Mouse (Mus musculus) G1E (cell line): ENCODE results near the gene Abl1. TPM values are rescaled to one million over a fixed set of nuclear protein-coding genes. Genes with fewer than 3 reads are reported as not detected.
"Not testable (repeated sequence)": the region's sequence is repeated elsewhere in the genome, so short reads cannot be mapped to it uniquely, and the experiment has no call there.

Experiments used
- ATAC-seq: 2 replicates; pipeline ENCODE4 v1.8.0; 2016; ENCODE audit warnings: mild to moderate bottlenecking; ENCODE audit not compliant: insufficient number of reproducible peaks, poor library complexity, low FRiP score, severe bottlenecking; ENCODE audit errors: extremely low read depth
- DNase-seq: peaks from one replicate; pipeline ENCODE4 v3.0.0; 2012; ENCODE audit warnings: low spot score
- H3K27me3 ChIP-seq: 2 replicates; pipeline ENCODE4 v1.6.1; 2012; ENCODE audit warnings: mild to moderate bottlenecking, low read length, inconsistent platforms; ENCODE audit not compliant: insufficient read depth
- H3K36me3 ChIP-seq: replicated peaks from 2 replicates; pipeline ENCODE3; 2012; ENCODE audit warnings: mild to moderate bottlenecking, inconsistent platforms
- H3K4me1 ChIP-seq: 2 replicates; pipeline ENCODE4 v1.6.1; 2012; ENCODE audit warnings: low read depth, low read length, inconsistent platforms, mixed read lengths; ENCODE audit not compliant: insufficient read depth
- H3K4me3 ChIP-seq: 2 replicates; pipeline ENCODE4 v1.5.1; 2012; ENCODE audit warnings: low read depth, mild to moderate bottlenecking, inconsistent platforms, low read length, moderate library complexity, mixed read lengths
- H3K9me3 ChIP-seq: replicated peaks from 2 replicates; pipeline ENCODE4 v1.6.1; 2012; ENCODE audit warnings: inconsistent platforms
- CTCF ChIP-seq: IDR thresholded peaks from 2 replicates; pipeline ENCODE4 v1.5.1; 2012; ENCODE audit warnings: low read depth, low read length, inconsistent platforms, mixed read lengths
- GATA1 ChIP-seq: IDR thresholded peaks from 2 replicates; pipeline ENCODE4 v1.6.1; 2012; ENCODE audit warnings: borderline replicate concordance, low read length, inconsistent platforms, mixed read lengths
- GATA2 ChIP-seq: IDR thresholded peaks from 2 replicates; pipeline ENCODE4 v1.6.1; 2012; ENCODE audit warnings: low read depth, low read length, inconsistent platforms, borderline replicate concordance
- POLR2AphosphoS5 ChIP-seq: IDR thresholded peaks from 2 replicates; pipeline ENCODE4 v1.6.1; 2012; ENCODE audit warnings: low read depth, low read length, inconsistent platforms; ENCODE audit not compliant: insufficient replicate concordance
- TAL1 ChIP-seq: conservative IDR thresholded peaks from 2 replicates; pipeline ENCODE4 v1.6.1; 2012; ENCODE audit warnings: low read depth, low read length, inconsistent platforms, mixed read lengths
- polyA plus RNA-seq: library from polyadenylated mRNA; stranded (reverse); fragments of >175 nt; gene quantifications from 2 replicates; pipeline ENCODE4 v1.2.3, GENCODE M21; 2012
- total RNA-seq, 2 experiments: library from RNA; stranded (forward) in 1 of 2; stranded (reverse) in 1 of 2; fragments of 200-1000 nt in 1 of 2; fragments of >200 nt in 1 of 2; fragmentation: Nextera tagmentation in 1 of 2; gene quantifications; 2 replicates each; pipeline ENCODE4 v1.2.3; 2014 to 2017

Abl1 gene
- total and polyA plus RNA-seq, 3 experiments: 22.3 to 66.4 (median 58.4) TPM

DNA sequence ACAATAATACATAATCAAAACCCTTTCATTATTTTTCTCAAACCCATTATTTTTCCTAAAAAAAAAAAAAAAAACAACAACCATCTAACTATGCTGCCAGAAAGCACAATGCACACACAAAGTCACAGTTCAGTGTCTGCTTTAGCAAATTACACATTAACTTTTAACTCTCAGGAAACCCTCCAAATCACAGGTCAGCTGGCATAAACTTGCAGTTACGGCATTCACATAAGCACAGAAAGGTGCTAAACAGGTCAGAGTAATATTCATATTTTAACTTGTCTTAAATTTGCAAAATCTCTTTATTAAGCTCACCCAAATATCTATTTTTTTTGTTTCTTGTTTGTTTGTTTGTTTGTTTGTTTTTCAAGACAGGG lies 24.4 kb upstream of the Abl1 start:
- DNase-seq (no peak), ATAC-seq (no peak)
- peaks cover 4% of the 10 kb centered on the region; the same call in 1 of the 2 replicates for H3K9me3 ChIP-seq
- H3K36me3 ChIP-seq: no peaks in the 10 kb centered on the region
- H3K27me3 ChIP-seq: peaks cover 18% of the 10 kb centered on the region
- no peak for TF ChIP-seq GATA2
- no peak overlapping the region for H3K4me3 ChIP-seq
- no peaks in the 10 kb centered on the region; the same call in 1 of the 2 replicates for H3K4me1 ChIP-seq

DNA sequence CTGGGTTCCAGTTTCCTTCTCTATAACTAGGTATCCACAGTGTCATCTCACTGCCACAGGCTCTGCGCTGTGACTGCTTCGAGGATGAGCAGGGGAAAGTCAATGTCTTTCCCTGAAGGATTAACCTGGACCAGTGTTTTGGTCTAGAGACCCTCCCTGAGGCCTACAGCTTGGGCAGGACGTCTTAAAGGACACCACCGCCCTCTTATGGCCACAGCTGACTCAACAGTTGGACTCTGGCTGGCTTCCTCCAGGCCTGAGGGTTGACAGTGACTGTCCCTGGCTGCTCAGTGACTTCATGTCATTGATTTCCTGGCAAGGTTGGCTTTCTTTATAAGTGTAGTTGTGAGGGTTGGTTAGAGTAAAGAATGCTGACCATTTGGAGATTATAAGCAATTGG lies 20.8 kb upstream of the Abl1 start:
- peaks cover 5% of the 10 kb centered on the region for H3K36me3 ChIP-seq

DNA sequence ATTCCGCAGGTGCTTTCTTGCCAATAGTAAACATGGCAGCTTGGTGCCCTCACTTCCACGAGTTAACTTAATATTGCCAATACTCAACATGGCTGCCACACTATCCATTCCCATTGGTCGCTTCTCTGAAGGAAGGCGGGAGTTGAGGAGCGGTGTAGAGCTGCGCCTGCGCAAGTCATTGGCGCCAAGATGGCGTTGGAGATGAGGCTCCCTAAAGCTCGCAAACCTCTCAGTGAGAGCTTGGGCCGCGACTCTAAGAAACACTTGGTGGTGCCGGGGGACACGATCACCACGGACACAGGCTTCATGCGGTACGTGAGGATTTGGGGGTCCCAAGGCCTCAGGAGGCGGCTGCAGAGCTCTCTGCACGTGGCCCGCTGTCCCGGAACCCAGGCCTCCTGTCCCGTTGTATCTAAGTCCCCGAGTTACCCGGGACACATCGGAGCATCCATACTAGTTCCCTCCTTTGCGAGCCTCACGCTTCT lies 17.6 kb upstream of the Abl1 start, which contains the start of gene Exosc2:
Gene Exosc2 (plus strand): TSS at position 165 of the 485 bp plus-strand sequence.
- no peaks in the 10 kb centered on the region for H3K27me3 ChIP-seq
- peak; percentile 87 for ATAC-seq
- no peak for TF ChIP-seq POLR2AphosphoS5
- TF ChIP-seq GATA2: no peak
- no peak for TF ChIP-seq GATA1
- no peak for TF ChIP-seq TAL1
- TF ChIP-seq CTCF: no peak
- H3K4me1 ChIP-seq: peaks cover 45% of the 10 kb centered on the region
- DNase-seq: peak; percentile 87
- peak within 1 kb of the TSS; percentile 79 for H3K4me3 ChIP-seq
- peaks cover 37% of the 10 kb centered on the region for H3K36me3 ChIP-seq
- H3K9me3 ChIP-seq: no peaks in the 10 kb centered on the region

More for the DNA sequence above, 20.8 kb upstream of the Abl1 start:
- DNase-seq (no peak), ATAC-seq (no peak)
- H3K4me3 ChIP-seq: no peak overlapping the region
- H3K9me3 ChIP-seq: no peaks in the 10 kb centered on the region
- peaks cover 7% of the 10 kb centered on the region for H3K27me3 ChIP-seq
- no peak for TF ChIP-seq POLR2AphosphoS5
- TF ChIP-seq CTCF: no peak
- TF ChIP-seq GATA1: no peak
- no peak for TF ChIP-seq TAL1
- TF ChIP-seq GATA2: no peak
- H3K4me1 ChIP-seq: peaks cover 14% of the 10 kb centered on the region

DNA sequence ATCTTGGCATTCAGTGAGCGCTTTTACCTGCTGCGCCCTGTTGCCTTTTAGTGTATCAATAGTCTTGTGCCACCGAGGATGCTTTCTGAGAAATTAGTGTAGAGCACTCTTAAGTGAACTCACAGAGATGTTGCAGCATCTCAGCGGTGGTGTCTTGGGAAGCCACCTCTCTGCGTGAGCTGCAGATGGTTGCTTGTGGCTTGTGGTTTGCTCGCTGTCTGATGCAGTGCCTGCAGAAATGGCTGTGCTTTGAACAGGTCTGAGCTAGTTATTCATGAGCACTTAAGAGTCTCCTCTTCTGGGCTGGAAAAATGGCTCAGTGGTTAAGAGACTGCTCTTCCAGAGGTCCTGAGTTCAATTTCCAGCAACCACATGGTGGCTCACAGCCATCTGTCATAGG lies 9.5 kb upstream of the Abl1 start:
- DNase-seq (no peak), ATAC-seq (no peak)
- no peaks in the 10 kb centered on the region for H3K27me3 ChIP-seq
- H3K4me3 ChIP-seq: no peak overlapping the region
- peaks cover 58% of the 10 kb centered on the region for H3K4me1 ChIP-seq
- TF ChIP-seq GATA1: no peak
- no peak for TF ChIP-seq TAL1
- TF ChIP-seq GATA2: no peak
- TF ChIP-seq POLR2AphosphoS5: no peak
- no peak for TF ChIP-seq CTCF
- H3K36me3 ChIP-seq: peaks cover 84% of the 10 kb centered on the region
- H3K9me3 ChIP-seq: no peaks in the 10 kb centered on the region

DNA sequence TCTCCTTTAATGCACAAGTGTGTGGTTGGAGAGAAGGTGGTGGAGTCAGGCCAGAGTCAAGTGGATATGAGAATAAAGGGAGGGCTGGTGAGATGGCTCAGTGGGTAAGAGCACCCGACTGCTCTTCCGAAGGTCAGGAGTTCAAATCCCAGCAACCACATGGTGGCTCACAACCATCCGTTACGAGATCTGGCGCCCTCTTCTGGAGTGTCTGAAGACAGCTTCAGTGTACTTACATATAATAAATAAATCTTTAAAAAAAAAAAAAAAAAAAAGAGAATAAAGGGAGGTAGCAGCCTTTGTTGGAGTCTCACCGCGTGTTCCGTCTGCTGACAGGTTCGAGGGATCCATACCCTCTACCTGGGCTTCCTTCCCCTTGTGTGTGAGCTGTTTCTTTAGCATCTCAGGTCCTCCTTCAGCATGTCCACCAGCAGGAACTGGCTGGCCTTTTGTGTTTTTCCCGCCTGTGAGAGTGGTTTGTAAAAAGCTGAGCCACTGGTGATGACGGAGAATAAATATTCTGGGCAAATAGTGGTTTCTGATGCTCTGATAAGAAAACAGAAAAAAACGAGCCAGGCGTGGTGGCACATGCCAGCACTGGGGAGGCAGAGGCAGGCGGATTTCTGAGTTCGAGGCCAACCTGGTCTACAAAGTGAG lies 7.0 kb upstream of the Abl1 start:
- Histone ChIP-seq H3K4me1 (peaks cover 37% of the 10 kb centered on the region), H3K36me3 (peaks cover 68% of the 10 kb centered on the region)
- H3K27me3 ChIP-seq, H3K4me3 ChIP-seq, ATAC-seq, H3K9me3 ChIP-seq, DNase-seq: not testable (repeated sequence)
- 0 out of 2 replicates have a peak, but pooled peaks have one; percentile 10 for TF ChIP-seq CTCF

DNA sequence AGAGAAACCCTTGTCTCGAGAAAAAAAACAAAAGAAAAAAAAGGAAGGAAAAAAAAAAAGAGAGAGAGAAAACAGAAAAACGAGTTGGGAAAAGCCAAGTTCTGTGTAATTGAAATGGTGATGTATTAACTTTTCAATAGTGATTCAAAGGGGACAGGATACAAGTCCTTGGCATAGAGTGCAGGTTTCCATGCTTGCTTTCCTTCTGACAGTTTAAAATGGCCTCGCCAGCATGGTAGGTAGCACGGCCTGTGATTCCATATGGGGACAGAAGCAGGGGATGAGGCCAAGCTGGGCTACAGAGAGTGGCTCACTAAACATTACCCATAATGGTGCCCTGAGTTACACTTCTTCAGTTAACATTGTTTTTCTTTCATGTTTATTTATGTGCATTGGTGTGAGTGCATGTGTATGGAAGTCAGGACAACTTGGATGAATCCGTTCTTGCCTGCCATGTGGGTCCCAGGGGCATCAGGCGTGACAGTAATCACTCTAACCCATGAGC lies 6.4 kb upstream of the Abl1 start:
- peaks cover 62% of the 10 kb centered on the region for H3K36me3 ChIP-seq
- DNase-seq: no peak
- no peak for ATAC-seq
- no peak for TF ChIP-seq CTCF
- no peak for TF ChIP-seq TAL1
- TF ChIP-seq POLR2AphosphoS5: no peak; the same call in 1 of the 2 replicates
- no peak for TF ChIP-seq GATA2
- no peak for TF ChIP-seq GATA1
- H3K9me3 ChIP-seq: no peaks in the 10 kb centered on the region
- H3K27me3 ChIP-seq: no peaks in the 10 kb centered on the region
- peaks cover 31% of the 10 kb centered on the region for H3K4me1 ChIP-seq
- no peak overlapping the region for H3K4me3 ChIP-seq

DNA sequence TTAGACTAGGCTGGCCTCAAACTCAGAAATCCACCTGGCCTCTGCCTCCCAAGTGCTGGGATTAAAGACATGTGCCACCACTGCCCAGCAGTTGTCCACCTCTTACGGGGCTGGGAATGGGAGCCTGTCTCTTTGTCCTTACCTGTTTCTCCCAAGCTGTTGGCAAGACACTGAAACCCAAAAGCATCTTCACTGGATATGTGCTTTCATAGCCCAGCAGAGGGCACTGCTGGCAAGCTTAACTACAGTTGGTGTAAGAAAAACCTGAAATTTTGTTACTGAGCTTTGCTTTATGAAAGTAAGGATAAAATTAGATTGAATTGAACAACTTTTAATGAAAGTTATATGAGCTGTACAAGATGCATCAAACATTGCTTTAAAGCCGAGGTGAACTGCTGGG lies 4.5 kb upstream of the Abl1 start:
- Histone ChIP-seq H3K36me3 (peaks cover 43% of the 10 kb centered on the region), H3K9me3 (no peaks in the 10 kb centered on the region), H3K4me3 (no peak overlapping the region), H3K27me3 (no peaks in the 10 kb centered on the region), H3K4me1 (peaks cover 21% of the 10 kb centered on the region)
- DNase-seq: no peak
- TF ChIP-seq CTCF (0 out of 2 replicates have a peak, but pooled peaks have one; percentile 8), POLR2AphosphoS5 (no peak)
- no peak for ATAC-seq
